Mouse (Mus musculus) ovary, adult 10 weeks (tissue): ENCODE data around the gene 1810013L24Rik. TPM values are rescaled to one million over a fixed set of nuclear protein-coding genes. Genes with fewer than 3 reads are reported as not detected.

Experiments used
- polyA plus RNA-seq: library from polyadenylated mRNA; stranded (reverse); fragments of 350-450 nt; fragmentation: Illumina TruSeq; extraction: RNeasy Lipid Tissue Mini Kit (QIAGEN cat#74804); gene quantifications from one replicate; pipeline ENCODE4 v1.2.3, GENCODE M21; 2014

Gene 1810013L24Rik
- polyA plus RNA-seq: 152 TPM

GRCm38 (mm10) chr16:8829564-8830359, at the start of gene 1810013L24Rik:
Gene 1810013L24Rik (plus strand): TSS chr16:8830100.

DNA sequence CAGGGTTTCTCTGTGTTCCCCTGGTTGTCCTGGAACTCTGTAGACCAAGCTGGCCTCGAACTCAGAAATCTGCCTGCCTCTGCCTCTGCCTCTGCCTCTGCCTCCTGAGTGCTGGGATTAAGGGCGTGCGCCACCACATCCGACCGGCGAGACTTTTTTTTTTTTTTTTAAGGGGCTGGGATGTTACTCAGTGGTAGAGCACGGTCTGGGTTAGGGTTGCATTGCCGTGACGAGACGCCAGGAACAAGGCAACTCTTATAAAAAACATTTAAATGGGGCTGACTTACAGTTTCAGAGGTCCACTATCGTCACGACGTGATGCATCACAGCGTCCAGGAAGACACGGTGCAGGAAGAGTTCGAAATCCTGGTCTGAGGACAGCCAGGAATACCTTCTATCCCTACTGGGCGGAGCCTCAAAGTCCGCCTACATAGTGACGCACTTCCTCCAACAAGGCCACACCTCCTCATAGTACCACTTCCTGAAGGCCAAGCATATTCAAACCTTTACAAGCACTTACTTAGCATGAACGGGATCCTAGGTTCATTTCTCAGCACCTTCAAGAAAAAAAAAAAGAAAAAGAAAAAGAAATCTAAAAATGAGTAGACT, 37.8 kb upstream of the 1810013L24Rik start, which contains the start of gene Usp7:
Gene Usp7, minus strand, starts transcription at position 360 of the 609 bp plus-strand sequence.

Other genes starting within 250 kb of the 1810013L24Rik start
- 123 TPM for gene Pmm2, start 192.4 kb upstream of the 1810013L24Rik start, polyA plus RNA-seq
- 12.5 TPM for gene Tmem186, start 192.4 kb upstream of the 1810013L24Rik start, polyA plus RNA-seq
- 79.7 TPM for gene Carhsp1, start 157.9 kb upstream of the 1810013L24Rik start, polyA plus RNA-seq
- not detected for gene Gm5767, start 149.3 kb upstream of the 1810013L24Rik start, polyA plus RNA-seq
- 292 TPM for gene Usp7, start 37.8 kb upstream of the 1810013L24Rik start, polyA plus RNA-seq